In genomic region chr6:48529871-48530440, GRCm38 (mm10) we compare ENCODE assay signal across 27 mouse cellular contexts. TPM values are rescaled to one million over a fixed set of nuclear protein-coding genes. Genes with fewer than 3 reads are reported as not detected.
DNase-seq lines count a peak whose midpoint lies in the region; ATAC-seq and TF ChIP-seq lines count a peak whose summit lies in the region.
"Had no signal": no experiment of that assay in that cellular context is flagged by ENCODE, and none has a peak within 500 bp of the region (broad histone marks: within the 10 kb centered on the region; RNA-seq: fewer than 3 reads in every experiment).

No protein-coding gene starts in this region.

- peaks cover 11% of the 10 kb centered on the region for H3K4me1 ChIP-seq in cerebellum, adult 2 months (ENCODE audit: control insufficient read depth, insufficient read depth, low read length)
- H3K4me1 ChIP-seq in hindbrain, embryonic 13.5 days (replicated peaks), result no peaks in the 10 kb centered on the region
- no peaks in the 10 kb centered on the region for H3K4me1 ChIP-seq in hindbrain, embryonic 10.5 days (replicated peaks)
- H3K4me1 ChIP-seq: embryonic facial prominence, embryonic 15.5 days; hindbrain, embryonic 15.5 days; intestine, embryonic 15.5 days; limb, embryonic 12.5 days; midbrain, embryonic 12.5 days had no signal

- no peak for TF ChIP-seq POLR2A in cerebellum, adult 2 months (IDR thresholded peaks at IDR 0.05; ENCODE audit: borderline replicate concordance, insufficient read depth, low read length)

- DNase-seq in cerebellum, adult 2 months, result peak; percentile 47 to 58
- DNase-seq in cerebellum, postnatal 10 days, result no peak
- no peak for DNase-seq in hindbrain, embryonic 10.5 days (ENCODE audit: low spot score)
- DNase-seq in ZHBTc4 (ENCODE audit: low read depth, low spot score), result peak; percentile 38
- DNase-seq in skeletal muscle tissue, adult 2 months (ENCODE audit: low read depth, low spot score), result peak; percentile 41
- DNase-seq: adrenal gland, postnatal 10 days; cerebellum, adult 8-10 months; forebrain, postnatal 0 days; heart, postnatal 10 days; lung, adult 2 months; spleen, adult 18-20 months had no signal

- no peak overlapping the region for H3K4me2 ChIP-seq in hindbrain, embryonic 13.5 days
- H3K4me2 ChIP-seq: embryonic facial prominence, embryonic 15.5 days; hindbrain, embryonic 15.5 days; intestine, embryonic 15.5 days; kidney, embryonic 15.5 days; limb, embryonic 12.5 days; liver, embryonic 12.5 days; midbrain, embryonic 12.5 days had no signal

- no peak for TF ChIP-seq CTCF in cerebellum, adult 2 months (IDR thresholded peaks at IDR 0.05; ENCODE audit: borderline replicate concordance, insufficient read depth, low read depth, low read length)

- ATAC-seq in hindbrain, embryonic 13.5 days (ENCODE audit: low FRiP score), result no peak
- ATAC-seq in monocyte, adult 5-6 weeks (replicated peaks; ENCODE audit: insufficient number of reproducible peaks, low FRiP score, low TSS enrichment, poor library complexity, severe bottlenecking), result no peak
- ATAC-seq: activated CD4-positive, CD25-positive, alpha-beta regulatory T cell, adult 4 months; forebrain, postnatal 0 days; intestine, embryonic 15.5 days; liver, embryonic 12.5 days had no signal

- no peaks in the 10 kb centered on the region for H3K9me3 ChIP-seq in hindbrain, embryonic 13.5 days
- H3K9me3 ChIP-seq in hindbrain, embryonic 10.5 days, result no peaks in the 10 kb centered on the region
- H3K9me3 ChIP-seq: embryonic facial prominence, embryonic 15.5 days; hindbrain, embryonic 15.5 days; intestine, embryonic 15.5 days; kidney, embryonic 15.5 days; limb, embryonic 12.5 days; liver, embryonic 12.5 days; midbrain, embryonic 12.5 days had no signal

- 50% methylated on average over 16 of the region's 16 CpGs for WGBS in cerebellum, adult 2 months
- 82% methylated on average over 16 of the region's 16 CpGs for WGBS in hindbrain, embryonic 13.5 days
- 86% methylated on average over 16 of the region's 16 CpGs for WGBS in hindbrain, embryonic 10.5 days

- no peak overlapping the region for H3K27ac ChIP-seq in cerebellum, adult 2 months (ENCODE audit: insufficient read depth, low read length)
- H3K27ac ChIP-seq in hindbrain, embryonic 13.5 days, result no peak overlapping the region
- H3K27ac ChIP-seq in hindbrain, embryonic 10.5 days, result no peak overlapping the region
- H3K27ac ChIP-seq: embryonic facial prominence, embryonic 15.5 days; hindbrain, embryonic 15.5 days; intestine, embryonic 15.5 days; kidney, embryonic 15.5 days; limb, embryonic 12.5 days; liver, embryonic 12.5 days; midbrain, embryonic 12.5 days had no signal

- H3K4me3 ChIP-seq in cerebellum, adult 2 months (replicated peaks; ENCODE audit: insufficient read depth, low read depth, low read length), result no peak overlapping the region
- H3K4me3 ChIP-seq in hindbrain, embryonic 13.5 days, result no peak overlapping the region
- H3K4me3 ChIP-seq in hindbrain, embryonic 10.5 days, result no peak overlapping the region
- H3K4me3 ChIP-seq: embryonic facial prominence, embryonic 15.5 days; hindbrain, embryonic 15.5 days; intestine, embryonic 15.5 days; kidney, embryonic 15.5 days; limb, embryonic 12.5 days; liver, embryonic 12.5 days; midbrain, embryonic 12.5 days had no signal

- peaks cover 48% of the 10 kb centered on the region for H3K36me3 ChIP-seq in hindbrain, embryonic 13.5 days
- H3K36me3 ChIP-seq in hindbrain, embryonic 10.5 days, result peaks cover 44% of the 10 kb centered on the region
- H3K36me3 ChIP-seq: liver, embryonic 12.5 days had no signal

- H3K27me3 ChIP-seq in cerebellum, adult 2 months (ENCODE audit: control insufficient read depth, insufficient read depth, low read length), result no peaks in the 10 kb centered on the region
- no peaks in the 10 kb centered on the region for H3K27me3 ChIP-seq in hindbrain, embryonic 13.5 days
- H3K27me3 ChIP-seq in hindbrain, embryonic 10.5 days (ENCODE audit: insufficient read depth, poor library complexity, severe bottlenecking), result no peaks in the 10 kb centered on the region
- H3K27me3 ChIP-seq: embryonic facial prominence, embryonic 15.5 days; hindbrain, embryonic 15.5 days; intestine, embryonic 15.5 days; kidney, embryonic 15.5 days; limb, embryonic 12.5 days; liver, embryonic 12.5 days; midbrain, embryonic 12.5 days had no signal

- H3K9ac ChIP-seq in hindbrain, embryonic 13.5 days, result peak overlapping the region; percentile 29; the same call in 1 of the 2 replicates
- H3K9ac ChIP-seq: embryonic facial prominence, embryonic 15.5 days; forebrain, postnatal 0 days; hindbrain, embryonic 15.5 days; kidney, embryonic 15.5 days; limb, embryonic 12.5 days; liver, embryonic 12.5 days; midbrain, embryonic 12.5 days had no signal

RNA-seq across cellular contexts. Expression of gene Atp6v0e2, which starts 7.5 kb away (rescaled TPM):
- polyA plus RNA-seq in cerebellum, adult 2 months (2012; rRNA removed), result 459 and 460 TPM in 2 replicates
- 184 and 189 TPM in 2 replicates for polyA plus RNA-seq in hindbrain, embryonic 13.5 days (2015; fragmentation: Nextera tagmentation; extraction: Ambion mirVana)
- polyA plus RNA-seq in hindbrain, embryonic 10.5 days (2016; fragmentation: Nextera tagmentation; extraction: Ambion mirVana), result 45.7 and 62.2 TPM in 2 replicates
- total RNA-seq in monocyte, adult 5-6 weeks (2017), result 1.8 TPM in 1 of 3 replicates, not detected in the others
- polyA plus RNA-seq: activated CD4-positive, CD25-positive, alpha-beta regulatory T cell, adult 4 months had no signal

RNA-seq across cellular contexts. Expression of gene Lrrc61, which starts 24.6 kb away (rescaled TPM):
- polyA plus RNA-seq in cerebellum, adult 2 months (2012; rRNA removed), result 30.0 and 33.1 TPM in 2 replicates
- 20.8 and 22.1 TPM in 2 replicates for polyA plus RNA-seq in hindbrain, embryonic 13.5 days (2015; fragmentation: Nextera tagmentation; extraction: Ambion mirVana)
- polyA plus RNA-seq in hindbrain, embryonic 10.5 days (2016; fragmentation: Nextera tagmentation; extraction: Ambion mirVana), result 16.9 and 25.2 TPM in 2 replicates
- 11.2 to 24.6 TPM (median 14.3 TPM) in 3 replicates for total RNA-seq in monocyte, adult 5-6 weeks (2017)

RNA-seq across cellular contexts. Expression of gene Rarres2, which starts 42.6 kb away (rescaled TPM):
- polyA plus RNA-seq in cerebellum, adult 2 months (2012; rRNA removed), result 13.7 and 21.6 TPM in 2 replicates
- polyA plus RNA-seq in hindbrain, embryonic 13.5 days (2015; fragmentation: Nextera tagmentation; extraction: Ambion mirVana), result 5.2 and 6.0 TPM in 2 replicates
- 0.42 and 1.9 TPM in 2 replicates for polyA plus RNA-seq in hindbrain, embryonic 10.5 days (2016; fragmentation: Nextera tagmentation; extraction: Ambion mirVana)
- total RNA-seq in monocyte, adult 5-6 weeks (2017), result not detected in 3 replicates

RNA-seq across cellular contexts. Expression of gene Gm45021, which starts 59.5 kb away (rescaled TPM):
- not detected in 2 replicates for polyA plus RNA-seq in cerebellum, adult 2 months (2012; rRNA removed)
- polyA plus RNA-seq in hindbrain, embryonic 13.5 days (2015; fragmentation: Nextera tagmentation; extraction: Ambion mirVana), result 0.56 TPM in 1 of 2 replicates, not detected in the other
- not detected in 2 replicates for polyA plus RNA-seq in hindbrain, embryonic 10.5 days (2016; fragmentation: Nextera tagmentation; extraction: Ambion mirVana)
- total RNA-seq in monocyte, adult 5-6 weeks (2017), result not detected in 3 replicates
- total RNA-seq: adrenal gland, postnatal 10 days; forebrain, postnatal 0 days; gastrocnemius, adult 18-20 months; gastrocnemius, postnatal 4 days; heart, postnatal 10 days; layer of hippocampus, postnatal 14 days had no signal
- polyA plus RNA-seq: activated CD4-positive, CD25-positive, alpha-beta regulatory T cell, adult 4 months; C2C12; embryonic facial prominence, embryonic 15.5 days; forebrain, postnatal 0 days; hindbrain, embryonic 15.5 days; intestine, embryonic 15.5 days; kidney, embryonic 15.5 days; large intestine, adult 2 months; limb, embryonic 12.5 days; liver, embryonic 12.5 days; lung, adult 2 months; midbrain, embryonic 12.5 days; neural tube, embryonic 14.5 days had no signal

Comparison
In these comparisons a context has a peak if more than half of its experiments do, and no peak if none do; other contexts are left out.
1. DNase-seq: peak in cerebellum, adult 2 months (2 of 2), ZHBTc4 (single experiment) and skeletal muscle tissue, adult 2 months (single experiment); none in cerebellum, postnatal 10 days (0 of 2) and hindbrain, embryonic 10.5 days (single experiment).